Mouse (Mus musculus) liver, embryonic 13.5 days (tissue): ENCODE measurements around the gene Ins2. TPM values are rescaled to one million over a fixed set of nuclear protein-coding genes. Genes with fewer than 3 reads are reported as not detected.

Source experiments
- ATAC-seq: fragments of 200-750 bp; cut with Nextera tagmentation; 2 replicates; pipeline ENCODE4 v1.8.0; 2017; ENCODE audit warnings: low read depth, mild to moderate bottlenecking, moderate number of reproducible peaks, moderate library complexity
- DNase-seq: peaks from one replicate; pipeline ENCODE4 v3.0.0; 2022
- H3K27ac ChIP-seq: fragments of 300-500 bp; sonication (generic); 2 replicates; pipeline ENCODE4 v1.5.1; 2015; ENCODE audit warnings: moderate library complexity, mild to moderate bottlenecking, inconsistent platforms
- H3K27me3 ChIP-seq: fragments of 300-500 bp; sonication (generic); 2 replicates; pipeline ENCODE4 v1.6.1; 2015; ENCODE audit warnings: mild to moderate bottlenecking, inconsistent platforms
- H3K36me3 ChIP-seq: fragments of 300-500 bp; sonication (generic); 2 replicates; pipeline ENCODE4 v1.6.1; 2015; ENCODE audit warnings: mild to moderate bottlenecking, inconsistent platforms
- H3K4me1 ChIP-seq: fragments of 300-500 bp; sonication (generic); replicated peaks from 2 replicates; pipeline ENCODE4 v1.6.1; 2015; ENCODE audit warnings: inconsistent platforms
- H3K4me2 ChIP-seq: fragments of 300-500 bp; sonication (generic); 2 replicates; pipeline ENCODE4 v1.6.1; 2015; ENCODE audit warnings: inconsistent platforms, mild to moderate bottlenecking, moderate library complexity
- H3K4me3 ChIP-seq: fragments of 300-500 bp; sonication (generic); replicated peaks from 2 replicates; pipeline ENCODE4 v1.5.1; 2015; ENCODE audit warnings: mild to moderate bottlenecking, inconsistent platforms
- H3K9ac ChIP-seq: fragments of 300-500 bp; sonication (generic); 2 replicates; pipeline ENCODE4 v1.6.1; 2015; ENCODE audit warnings: mild to moderate bottlenecking, inconsistent platforms
- H3K9me3 ChIP-seq: fragments of 300-500 bp; sonication (generic); replicated peaks from 2 replicates; pipeline ENCODE4 v1.6.1; 2016; ENCODE audit warnings: inconsistent platforms
- WGBS: fragments of 180-500 bp; shearing (Covaris S2); methylation state at CpG from one replicate; pipeline ENCODE4 v1.1.7; 2015; ENCODE audit not compliant: insufficient replicate concordance; 5-methylcytosine and 5-hydroxymethylcytosine counted together
- microRNA counts: library from miRNA; unstranded; fragments of <30 nt; microRNA quantifications from one replicate; lab custom pipeline; 2016
- microRNA-seq: library from miRNA; unstranded; fragments of <30 nt; microRNA quantifications from one replicate; pipeline ENCODE4, GENCODE M21; 2016
- polyA plus RNA-seq: library from polyadenylated mRNA; unstranded; fragments of >200 nt; fragmentation: Nextera tagmentation; extraction: Ambion mirVana; gene quantifications from 2 replicates; pipeline ENCODE4 v1.2.1, GENCODE M21; 2015

Ins2 gene
- polyA plus RNA-seq, 1 experiment from 2014 or later = not detected

- Histone ChIP-seq H3K4me2 (peak overlapping the region; percentile 47), H3K27ac (0 out of 2 replicates have a peak overlapping the region, but pooled peaks have one; percentile 43), H3K36me3 (0 out of 2 replicates have a peak, but pooled peaks cover 3% of the 10 kb centered on the region), H3K4me3 (peak overlapping the region; percentile 47), H3K4me1 (peaks cover 13% of the 10 kb centered on the region), H3K27me3 (peaks cover 92% of the 10 kb centered on the region), H3K9me3 (no peaks in the 10 kb centered on the region), H3K9ac (0 out of 2 replicates have a peak overlapping the region, but pooled peaks have one; percentile 54)
- DNase-seq (no peak), ATAC-seq (peak; percentile 17; the same call in 1 of the 2 replicates)
- 41% methylated on average over 4 of the region's 4 CpGs for WGBS
Observed at GRCm38 (mm10) chr7:142656055-142656454, 87.1 kb downstream of the Ins2 start.

GRCm38 (mm10) chr7:142655633-142656032, 87.5 kb downstream of the Ins2 start:
- Histone ChIP-seq H3K4me2 (peak overlapping the region; percentile 47), H3K4me3 (peak overlapping the region; percentile 47), H3K4me1 (peaks cover 13% of the 10 kb centered on the region), H3K27ac (peak overlapping the region; percentile 43; the same call in 1 of the 2 replicates), H3K9me3 (no peaks in the 10 kb centered on the region), H3K36me3 (0 out of 2 replicates have a peak, but pooled peaks cover 3% of the 10 kb centered on the region), H3K27me3 (peaks cover 88% of the 10 kb centered on the region), H3K9ac (0 out of 2 replicates have a peak overlapping the region, but pooled peaks have one; percentile 5)
- DNase-seq (no peak), ATAC-seq (no peak)
- 22% methylated on average over 11 of the region's 11 CpGs for WGBS

GRCm38 (mm10) chr7:142653726-142654125, 89.5 kb downstream of the Ins2 start:
- Histone ChIP-seq H3K9ac (no peak overlapping the region), H3K4me1 (0 out of 2 replicates have a peak, but pooled peaks cover 2% of the 10 kb centered on the region), H3K4me3 (no peak overlapping the region), H3K27me3 (peaks cover 69% of the 10 kb centered on the region), H3K9me3 (no peaks in the 10 kb centered on the region), H3K4me2 (no peak overlapping the region), H3K36me3 (0 out of 2 replicates have a peak, but pooled peaks cover 3% of the 10 kb centered on the region), H3K27ac (no peak overlapping the region)
- 35% methylated on average over 18 of the region's 18 CpGs for WGBS
- DNase-seq = no peak
- ATAC-seq = no peak

GRCm38 (mm10) chr7:142646676-142647075, 96.5 kb downstream of the Ins2 start:
- DNase-seq (no peak), ATAC-seq (0 out of 2 replicates have a peak, but pooled peaks have one; percentile 24)
- Histone ChIP-seq H3K36me3 (no peaks in the 10 kb centered on the region), H3K27ac (no peak overlapping the region), H3K4me3 (no peak overlapping the region), H3K27me3 (peaks cover 2% of the 10 kb centered on the region; the same call in 1 of the 2 replicates), H3K9me3 (no peaks in the 10 kb centered on the region), H3K4me1 (peaks cover 15% of the 10 kb centered on the region), H3K4me2 (no peak overlapping the region), H3K9ac (no peak overlapping the region)
- WGBS = 45% methylated on average over 6 of the region's 6 CpGs

GRCm38 (mm10) chr7:142645045-142645444, 98.1 kb downstream of the Ins2 start:
- no peak overlapping the region for H3K4me3 ChIP-seq
- DNase-seq (no peak), ATAC-seq (no peak; the same call in 1 of the 2 replicates)
- H3K27me3 ChIP-seq = no peaks in the 10 kb centered on the region
- no peaks in the 10 kb centered on the region for H3K9me3 ChIP-seq
- 20% methylated on average over 5 of the region's 5 CpGs for WGBS
- H3K4me1 ChIP-seq = peaks cover 15% of the 10 kb centered on the region
- H3K9ac ChIP-seq = no peak overlapping the region
- H3K36me3 ChIP-seq = no peaks in the 10 kb centered on the region
- no peak overlapping the region for H3K4me2 ChIP-seq
- no peak overlapping the region for H3K27ac ChIP-seq

- no peak for DNase-seq
- ATAC-seq = no peak
- H3K27me3 ChIP-seq = peaks cover 20% of the 10 kb centered on the region
- no peaks in the 10 kb centered on the region for H3K4me1 ChIP-seq
- H3K4me3 ChIP-seq = no peak overlapping the region
- no peak overlapping the region for H3K9ac ChIP-seq
- H3K9me3 ChIP-seq = no peaks in the 10 kb centered on the region
- H3K4me2 ChIP-seq = no peak overlapping the region
- no peaks in the 10 kb centered on the region for H3K36me3 ChIP-seq
- H3K27ac ChIP-seq = no peak overlapping the region
Observed at GRCm38 (mm10) chr7:142636178-142636577, 107.0 kb downstream of the Ins2 start.

GRCm38 (mm10) chr7:142630691-142631090, 112.5 kb downstream of the Ins2 start:
- H3K4me1 ChIP-seq = no peaks in the 10 kb centered on the region

GRCm38 (mm10) chr7:142629806-142630205, 113.4 kb downstream of the Ins2 start:
- H3K36me3 ChIP-seq = no peaks in the 10 kb centered on the region
- H3K9me3 ChIP-seq = no peaks in the 10 kb centered on the region
- H3K4me2 ChIP-seq = no peak overlapping the region
- DNase-seq (no peak), ATAC-seq (no peak)
- peaks cover 20% of the 10 kb centered on the region for H3K27me3 ChIP-seq
- H3K4me1 ChIP-seq = no peaks in the 10 kb centered on the region
- 61% methylated on average over 6 of the region's 6 CpGs for WGBS
- H3K9ac ChIP-seq = no peak overlapping the region
- H3K4me3 ChIP-seq = no peak overlapping the region
- no peak overlapping the region for H3K27ac ChIP-seq

More at GRCm38 (mm10) chr7:142630691-142631090, 112.5 kb downstream of the Ins2 start:
- DNase-seq = no peak
- H3K36me3 ChIP-seq = no peaks in the 10 kb centered on the region
- no peak overlapping the region for H3K27ac ChIP-seq
- H3K4me3 ChIP-seq = no peak overlapping the region
- H3K9ac ChIP-seq = no peak overlapping the region
- no peak overlapping the region for H3K4me2 ChIP-seq
- WGBS = 69% methylated on average over 10 of the region's 10 CpGs
- H3K27me3 ChIP-seq = peaks cover 26% of the 10 kb centered on the region
- no peak for ATAC-seq
- H3K9me3 ChIP-seq = no peaks in the 10 kb centered on the region

MicroRNA genes within 50 kb of the gene (microRNA counts, 519-probe panel; counts per million panel counts)
- microRNA mmu-miR-483 (lab: Ali Mortazavi, UCI) = 114 counts per million

Small RNA genes lying within 50 kb of the gene (microRNA-seq; reads per million reads assigned to microRNA genes)
- gene Mir483 = 3,497 reads per million, percentile 86 among the genes with 10 or more reads in this experiment

Other genes with a start within 250 kb of the Ins2 start
- gene Tnnt3, start 244.5 kb downstream of the Ins2 start, polyA plus RNA-seq = 1.6 and 2.6 TPM in 2 replicates
- 11.3 and 12.2 TPM in 2 replicates for gene Mrpl23, start 210.7 kb downstream of the Ins2 start, polyA plus RNA-seq
- gene Igf2, start 76.6 kb downstream of the Ins2 start, polyA plus RNA-seq = 369 and 378 TPM in 2 replicates
- gene Gm49394, start 73.4 kb downstream of the Ins2 start, polyA plus RNA-seq = not detected in 2 replicates
- not detected in 2 replicates for gene Th, start 187.7 kb upstream of the Ins2 start, polyA plus RNA-seq
- gene Ascl2, start 225.9 kb upstream of the Ins2 start, polyA plus RNA-seq = 0.83 and 0.85 TPM in 2 replicates